Mouse (Mus musculus) embryo, embryonic 10.5 days (tissue): ENCODE measurements around the gene Gstk1.

Source experiments
- DNase-seq: peaks from one replicate; pipeline ENCODE4 v3.0.0-alpha.2; 2015; ENCODE audit warnings: low spot score

Gstk1 gene

DNA sequence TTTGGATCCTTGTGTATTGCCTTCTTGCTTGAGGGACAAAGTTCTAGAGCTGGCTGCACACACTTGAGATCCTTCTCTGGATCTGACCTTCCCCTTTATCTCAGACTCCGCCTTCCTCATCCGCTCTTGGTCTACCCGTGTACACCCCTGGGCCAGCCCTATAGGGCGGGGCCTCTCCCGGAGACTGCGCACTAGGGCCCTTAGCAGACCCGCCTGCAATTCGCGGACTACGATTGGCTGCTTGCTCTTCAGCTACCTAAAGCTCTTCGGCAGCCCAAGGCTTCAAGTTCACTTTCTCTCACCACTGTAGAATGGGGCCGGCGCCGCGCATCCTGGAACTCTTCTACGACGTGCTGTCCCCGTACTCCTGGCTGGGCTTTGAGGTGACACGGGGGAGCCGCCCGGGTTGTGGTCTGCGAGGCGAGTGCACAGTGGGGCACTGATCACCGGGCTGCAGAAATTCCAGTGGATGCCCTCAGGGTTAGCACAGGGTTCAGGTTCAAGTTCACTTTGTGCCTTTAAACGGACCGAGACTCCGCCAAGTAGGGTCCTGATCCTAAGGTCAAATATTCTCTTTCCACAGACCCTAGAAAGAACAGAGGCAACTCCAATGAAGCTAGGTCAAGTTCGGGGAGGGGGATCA lies at the start of gene Gstk1:
TSS of gene Gstk1 (plus strand) at position 225 of the 643 bp plus-strand sequence.
- DNase-seq: peak; percentile 90

DNA sequence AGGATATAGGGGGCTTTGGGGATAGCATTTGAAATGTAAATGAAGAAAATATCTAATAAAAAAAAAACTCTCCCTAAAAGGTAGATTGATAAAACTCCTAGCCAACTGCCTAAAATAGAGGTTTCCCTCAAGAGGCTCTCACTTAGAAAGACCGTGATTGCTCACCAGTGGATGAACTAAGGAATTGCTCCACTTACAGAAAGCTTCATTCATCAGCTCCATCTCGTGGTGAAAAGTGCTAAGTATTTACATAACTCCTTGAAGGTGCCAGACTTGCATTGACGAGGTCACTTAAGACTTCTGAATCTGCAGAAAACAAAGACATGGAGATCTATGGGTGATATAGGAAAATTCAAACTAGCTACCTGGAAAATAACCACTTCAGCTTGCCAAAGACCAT lies 48.0 kb upstream of the Gstk1 start:
- DNase-seq: peak; percentile 6

- no peak for DNase-seq
Measured at GRCm38 (mm10) chr6:42199498-42199897, 46.2 kb upstream of the Gstk1 start.

GRCm38 (mm10) chr6:42215028-42215427 lies 30.7 kb upstream of the Gstk1 start, which contains the start of gene Tas2r144:
Gene Tas2r144 (plus strand): TSS chr6:42215328.
- no peak for DNase-seq

- DNase-seq: no peak
Measured at GRCm38 (mm10) chr6:42222286-42222685, 23.4 kb upstream of the Gstk1 start.

- no peak for DNase-seq
Measured at GRCm38 (mm10) chr6:42225046-42225445, 20.7 kb upstream of the Gstk1 start.

DNA sequence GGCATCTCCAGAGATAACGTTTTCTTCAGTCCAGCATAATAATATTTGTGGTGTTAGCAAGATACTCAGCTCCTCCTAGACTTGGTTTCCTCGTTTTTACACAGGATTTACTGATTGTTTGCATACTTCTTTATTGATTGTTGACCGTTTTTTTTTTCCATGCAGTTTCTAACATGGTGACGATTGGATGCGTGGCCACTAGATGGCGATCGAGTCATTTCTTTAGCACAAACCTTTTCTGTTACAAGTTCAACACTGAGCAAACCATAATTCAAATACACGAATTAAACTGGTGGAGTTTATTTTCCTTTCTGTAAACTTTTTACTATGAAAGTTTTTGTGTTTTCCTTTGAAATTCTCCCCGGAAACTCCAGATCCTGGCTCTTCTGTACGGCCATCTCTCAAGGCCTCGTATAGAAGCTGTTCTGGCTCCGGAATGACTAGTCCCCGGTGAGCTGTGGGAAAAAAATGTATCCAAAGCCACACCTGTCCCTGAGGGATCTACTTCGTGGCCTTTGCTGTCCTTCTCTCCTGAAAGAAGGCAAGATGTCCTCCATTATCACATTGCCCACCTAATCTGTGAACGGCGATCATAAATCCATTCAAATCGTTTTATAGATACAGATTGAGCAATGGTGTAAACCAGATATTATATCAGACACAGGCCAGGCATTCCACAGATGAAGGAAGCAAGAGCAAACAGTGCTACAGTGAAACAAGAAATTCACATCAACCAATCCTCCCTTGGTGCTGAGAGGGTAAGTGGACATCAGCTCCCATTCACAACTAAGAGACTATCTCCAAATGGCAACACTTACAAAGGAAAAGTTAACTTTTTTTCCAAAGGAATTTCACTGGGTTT lies 18.3 kb upstream of the Gstk1 start:
- peak; percentile 86 for DNase-seq

- no peak for DNase-seq
Measured at GRCm38 (mm10) chr6:42229610-42230009, 16.1 kb upstream of the Gstk1 start.

DNA sequence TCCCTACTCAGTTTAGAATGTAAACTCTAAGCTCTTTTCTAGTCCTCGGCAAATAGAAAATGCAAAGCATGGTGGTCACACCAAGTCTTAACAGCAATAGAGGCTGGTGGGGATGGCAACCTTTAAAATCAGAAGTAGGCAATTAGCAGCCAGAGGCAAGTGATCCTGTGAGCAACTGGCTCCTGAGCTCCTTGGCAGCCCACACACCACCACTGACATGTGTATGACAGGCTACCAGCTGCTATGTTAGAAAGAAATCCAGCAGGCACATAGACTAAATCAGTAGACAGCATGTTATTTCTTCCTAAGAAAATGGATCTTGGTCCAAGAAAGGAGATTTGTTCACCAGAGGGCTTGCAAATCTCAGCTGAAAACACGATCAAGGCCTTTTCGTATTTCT lies 14.5 kb upstream of the Gstk1 start:
- DNase-seq: no peak

DNA sequence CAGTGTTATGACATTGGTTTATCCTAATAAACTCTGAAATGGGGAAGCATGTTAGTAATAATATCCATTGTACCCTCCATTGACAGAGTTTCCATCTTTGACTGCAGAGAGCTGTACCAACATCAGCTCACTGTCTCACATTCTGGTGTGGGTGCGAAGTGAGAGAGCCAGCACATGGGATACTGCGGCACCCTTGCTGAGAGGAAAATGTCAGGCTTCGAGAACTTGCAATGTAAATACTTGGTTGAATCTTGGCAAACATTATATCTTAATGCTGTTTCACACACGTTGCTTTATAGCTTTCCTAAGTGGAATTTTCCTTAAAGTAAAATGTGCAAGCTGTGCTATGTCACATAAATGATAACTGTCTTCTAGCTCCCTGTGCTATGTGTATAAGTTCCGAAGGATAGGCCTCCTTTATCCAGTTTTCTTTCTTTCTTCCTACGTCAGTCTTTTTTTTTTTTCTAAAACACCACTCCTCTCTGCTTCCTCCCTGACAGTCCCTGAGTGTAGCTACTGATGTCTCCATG lies 8.4 kb upstream of the Gstk1 start:
- DNase-seq: no peak

DNA sequence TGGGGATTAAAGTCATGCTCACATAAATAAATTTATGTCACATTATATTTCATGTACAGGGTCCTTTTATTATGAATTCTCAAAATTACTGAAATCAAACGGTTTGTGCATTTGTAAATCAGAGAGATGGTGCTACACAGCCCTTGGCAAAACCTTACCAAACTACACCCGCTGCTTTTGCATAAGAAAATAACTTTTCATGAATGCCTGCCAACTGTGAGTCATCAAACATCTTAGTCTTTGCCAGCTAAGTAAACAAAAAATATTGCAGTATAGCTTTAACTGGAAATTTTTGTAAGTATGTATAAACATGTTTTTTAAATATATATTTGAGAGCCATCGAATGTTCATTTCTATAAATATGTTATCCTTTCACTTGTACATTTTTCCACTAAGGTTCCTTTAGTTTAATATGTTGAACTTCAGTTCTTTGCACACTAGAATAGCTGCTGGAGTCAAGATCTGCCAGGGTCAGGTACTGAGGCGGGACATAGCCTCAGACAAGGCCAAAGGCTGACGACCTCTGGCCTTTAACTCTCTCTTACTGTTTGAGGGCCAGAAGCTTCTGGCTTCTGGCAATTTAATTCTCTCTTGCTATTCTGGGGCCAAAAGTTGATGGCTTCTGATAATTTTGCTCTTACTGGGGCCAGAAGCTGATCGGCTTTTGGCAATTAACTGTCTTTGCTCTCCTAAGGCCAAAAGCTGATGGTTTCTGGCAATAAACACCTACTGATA lies 4.3 kb upstream of the Gstk1 start:
- DNase-seq: no peak

- DNase-seq: peak; percentile 14
Measured at GRCm38 (mm10) chr6:42247173-42247572, 1.4 kb downstream of the Gstk1 start.

DNA sequence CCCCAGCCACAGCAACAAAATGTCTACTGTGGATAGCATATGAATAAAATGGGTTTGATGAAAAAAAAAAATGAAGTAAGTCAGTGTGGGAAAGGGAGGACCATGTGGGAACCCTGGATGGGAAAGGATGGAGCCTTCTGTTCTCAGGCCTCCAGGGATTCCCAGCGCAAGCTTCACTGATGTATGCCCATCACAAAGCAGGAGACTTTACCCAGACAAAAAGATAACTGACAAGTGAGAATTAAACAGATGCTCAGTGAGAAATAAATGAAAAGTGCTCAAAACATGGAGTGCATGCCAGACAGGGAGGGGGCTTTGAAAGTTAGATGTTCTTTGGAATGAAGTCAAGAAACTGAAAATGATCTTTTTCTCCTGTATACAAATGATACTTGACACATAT lies 2.2 kb downstream of the Gstk1 start:
- DNase-seq: no peak

GRCm38 (mm10) chr6:42251791-42252190 lies 6.1 kb downstream of the Gstk1 start:
- no peak for DNase-seq

- DNase-seq: no peak
Measured at GRCm38 (mm10) chr6:42253103-42253502, 7.4 kb downstream of the Gstk1 start.

DNA sequence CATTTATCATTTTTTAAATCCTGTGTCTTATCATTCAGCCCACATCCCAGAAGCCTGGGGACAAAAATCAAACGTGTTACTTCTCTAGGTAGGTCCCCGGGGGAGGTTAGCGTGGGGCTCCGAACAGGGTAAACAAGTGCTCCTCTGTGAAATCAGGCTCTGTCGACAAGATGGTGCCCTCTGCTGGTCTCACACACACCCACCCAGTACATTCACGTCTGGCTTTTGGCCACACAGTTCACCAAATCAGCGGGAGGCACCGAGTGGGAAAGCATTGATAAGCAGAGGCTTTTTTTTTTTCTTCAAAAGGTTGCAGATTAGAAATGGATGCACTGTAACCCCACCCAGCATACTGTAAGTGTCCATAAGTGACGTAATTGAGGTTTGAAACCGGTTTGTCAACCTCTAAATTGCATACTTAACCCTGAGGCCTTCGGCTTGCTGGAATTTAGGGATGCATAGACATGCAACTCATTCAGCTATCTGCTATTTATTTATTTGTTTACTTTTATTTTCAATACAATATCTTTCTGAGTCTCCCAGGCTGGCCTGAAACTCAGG lies 11.6 kb downstream of the Gstk1 start:
- DNase-seq: peak; percentile 75

DNA sequence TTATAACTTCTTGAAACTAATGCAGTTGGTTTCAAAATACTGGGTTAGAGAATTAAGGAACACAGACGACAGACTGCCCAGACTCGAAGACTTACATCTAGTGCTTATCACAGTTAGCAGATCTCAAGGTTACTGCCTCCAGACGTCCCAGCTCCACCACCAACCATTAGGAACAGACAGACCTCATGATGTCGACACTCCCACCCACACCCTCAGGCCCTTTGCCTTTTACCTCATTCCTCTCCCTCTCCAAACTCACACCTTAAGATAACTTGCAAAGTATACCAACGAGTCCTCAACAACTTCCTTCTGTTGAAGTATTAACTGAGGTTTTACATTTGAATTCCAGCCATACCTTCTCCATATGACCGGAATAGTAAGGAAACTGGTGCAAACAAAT lies 14.7 kb downstream of the Gstk1 start:
- no peak for DNase-seq

DNA sequence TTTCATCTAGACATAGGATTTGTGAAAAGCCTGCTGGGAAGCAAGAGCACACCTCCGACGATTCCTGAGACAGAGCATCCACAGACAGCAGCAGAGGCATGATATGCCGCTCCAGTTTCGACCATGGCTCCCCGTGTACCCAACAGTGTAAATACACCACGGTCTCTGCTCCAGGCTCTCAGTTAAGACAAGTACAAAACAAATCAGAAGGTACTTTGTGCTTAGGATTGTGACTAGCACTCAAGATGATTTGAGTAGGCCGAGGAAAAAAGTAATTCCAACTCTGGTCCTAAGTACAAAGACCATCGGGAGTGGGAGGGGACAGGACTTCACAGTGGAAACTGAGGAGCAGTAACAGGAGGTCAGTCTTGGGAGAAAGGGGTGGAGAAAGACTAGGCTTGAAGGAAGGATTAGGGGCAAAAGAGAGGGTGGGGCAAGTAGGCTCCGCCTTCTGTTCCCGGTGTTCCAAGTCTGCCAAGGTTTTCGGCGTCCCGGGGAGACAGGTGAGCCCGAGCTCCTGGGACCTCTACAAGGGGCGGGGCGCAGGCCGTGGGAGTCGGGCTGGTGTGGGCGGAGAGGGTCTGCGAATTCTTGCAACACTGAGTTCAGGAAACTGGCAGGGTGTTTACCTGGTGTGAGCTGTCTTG lies 15.9 kb downstream of the Gstk1 start, which contains the start of gene Tmem139:
TSS of gene Tmem139 (plus strand) at position 447 of the 647 bp plus-strand sequence.
- peak; percentile 4 for DNase-seq

- DNase-seq: peak; percentile 100
Measured at GRCm38 (mm10) chr6:42264626-42265312, 19.0 kb downstream of the Gstk1 start, which contains the start of gene Casp2. Gene Casp2 (plus strand): TSS chr6:42264985.

- DNase-seq: peak; percentile 64
Measured at GRCm38 (mm10) chr6:42265391-42266330, 19.9 kb downstream of the Gstk1 start.
